Mouse (Mus musculus) kidney, adult 2 months (tissue): ENCODE measurements around the gene Grcc10.

Experiments
- CTCF ChIP-seq: fragments of 200-500 bp; conservative IDR thresholded peaks from 2 replicates; pipeline ENCODE4 v1.5.1; 2011; ENCODE audit warnings: low read depth, mild to moderate bottlenecking, control low read depth, low read length, moderate library complexity, mixed read lengths; ENCODE audit not compliant: insufficient read depth, insufficient read length
- POLR2A ChIP-seq: fragments of 200-500 bp; IDR thresholded peaks from one replicate; pipeline ENCODE4 v1.6.1; 2011; ENCODE audit warnings: low read depth, low read length, control low read depth

GRCm38 (mm10) chr6:124696441-124697150, 44.6 kb downstream of the Grcc10 start:
- no peak for TF ChIP-seq CTCF
- TF ChIP-seq POLR2A = no peak
